Mouse (Mus musculus) right cerebral cortex, postnatal 4 days (tissue): ENCODE data around the gene Tnk2.
A peak's percentile ranks its signal among the peaks of the same experiment; 100 is the strongest.
"Not testable (repeated sequence)": the region's sequence is repeated elsewhere in the genome, so short reads cannot be mapped to it uniquely, and the experiment has no call there.

Source experiments
- DNase-seq: peaks from one replicate; pipeline ENCODE4 v3.0.0-alpha.2; 2022

Gene Tnk2

GRCm38 (mm10) chr16:32636871-32637521 lies 6.7 kb upstream of the Tnk2 start:
- DNase-seq = no peak

- DNase-seq = peak; percentile 90
Measured at GRCm38 (mm10) chr16:32638476-32638875, 5.2 kb upstream of the Tnk2 start.

DNA sequence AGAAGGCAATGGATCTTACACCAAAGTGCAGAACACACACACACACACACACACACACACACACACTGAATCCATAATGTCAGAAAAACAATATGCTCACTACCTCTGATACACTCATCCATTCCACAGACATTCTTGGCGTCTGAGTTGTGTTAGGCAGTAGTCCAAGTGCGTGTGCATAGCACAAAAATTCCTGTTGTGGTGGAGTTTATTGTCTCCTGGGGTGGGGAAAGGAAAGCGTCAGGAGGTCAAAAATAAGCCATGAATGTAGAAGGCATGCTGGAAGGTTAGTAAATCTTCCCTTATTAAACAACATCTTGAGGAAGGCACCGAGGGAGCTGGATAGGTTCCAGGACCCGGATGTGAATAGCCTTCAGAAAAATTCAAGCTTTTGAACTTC lies 3.6 kb upstream of the Tnk2 start:
- DNase-seq = no peak

GRCm38 (mm10) chr16:32640683-32641082 lies 3.0 kb upstream of the Tnk2 start:
- DNase-seq = not testable (repeated sequence)

- DNase-seq = no peak
Measured at GRCm38 (mm10) chr16:32641440-32642219, 2.0 kb upstream of the Tnk2 start.

DNA sequence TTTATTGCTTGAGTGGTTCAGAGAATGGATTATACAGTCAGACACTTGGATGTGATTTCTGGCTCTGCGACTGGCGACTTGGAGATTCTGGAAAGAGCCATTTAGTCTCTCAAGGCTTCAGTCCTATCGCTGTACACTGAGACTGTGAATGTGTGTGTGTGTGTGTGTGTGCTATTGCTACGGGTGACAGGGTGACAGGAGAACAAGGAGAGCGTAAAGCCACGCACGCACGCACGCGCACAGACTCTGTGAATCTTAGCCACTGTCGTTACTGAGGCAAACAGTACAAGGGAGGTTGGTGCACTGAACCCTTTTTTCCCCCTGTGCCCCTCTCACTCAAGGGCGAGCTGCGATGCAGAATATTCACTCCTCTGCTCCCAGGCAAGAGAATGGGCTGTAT lies 1.4 kb upstream of the Tnk2 start:
- DNase-seq = no peak

GRCm38 (mm10) chr16:32644069-32644800 lies 561 bp downstream of the Tnk2 start:
- DNase-seq = peak; percentile 59

DNA sequence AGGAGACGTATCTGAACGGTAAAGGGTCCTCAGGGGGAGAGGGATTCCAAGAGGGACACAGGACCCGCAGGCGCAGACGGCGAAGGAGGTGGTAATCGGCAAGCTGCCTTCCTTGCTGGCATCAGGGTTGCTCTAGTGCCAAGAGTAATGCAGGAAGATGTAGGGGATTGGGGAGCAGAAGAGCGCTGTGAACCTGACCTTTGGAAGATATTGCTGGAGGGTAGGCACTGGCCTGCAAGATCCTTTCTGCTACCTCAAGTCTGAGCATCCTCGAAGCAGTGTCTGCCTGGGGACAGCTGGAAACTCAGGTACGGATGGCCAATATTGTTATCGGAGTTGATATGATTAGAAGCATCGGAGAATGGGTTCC lies 1.1 kb downstream of the Tnk2 start:
- DNase-seq = no peak

- DNase-seq = peak; percentile 49
Measured at GRCm38 (mm10) chr16:32645361-32645914, 1.8 kb downstream of the Tnk2 start.

- no peak for DNase-seq
Measured at GRCm38 (mm10) chr16:32646014-32646413, 2.3 kb downstream of the Tnk2 start.

GRCm38 (mm10) chr16:32647712-32648111 lies 4.0 kb downstream of the Tnk2 start:
- no peak for DNase-seq

DNA sequence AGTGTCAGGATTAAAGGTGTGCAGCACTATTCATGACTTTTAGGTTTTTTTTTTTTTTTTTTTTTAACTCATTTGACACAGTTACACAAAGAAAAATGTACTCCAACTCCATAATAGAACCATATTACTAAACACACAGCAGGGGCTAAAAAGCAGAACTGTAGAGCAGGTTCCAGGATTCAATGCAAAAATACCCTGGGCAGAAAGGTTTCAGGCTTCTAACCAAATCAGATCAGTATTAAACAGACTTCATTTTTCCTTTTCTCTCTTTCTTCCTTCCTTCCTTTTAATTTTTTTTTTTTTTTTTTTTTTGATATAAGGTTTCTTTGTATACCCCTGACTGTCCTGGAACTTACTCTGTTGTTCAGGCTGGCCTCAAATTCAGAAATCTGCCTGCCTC lies 6.8 kb downstream of the Tnk2 start:
- DNase-seq = no peak

GRCm38 (mm10) chr16:32650974-32651618 lies 7.4 kb downstream of the Tnk2 start:
- no peak for DNase-seq

DNA sequence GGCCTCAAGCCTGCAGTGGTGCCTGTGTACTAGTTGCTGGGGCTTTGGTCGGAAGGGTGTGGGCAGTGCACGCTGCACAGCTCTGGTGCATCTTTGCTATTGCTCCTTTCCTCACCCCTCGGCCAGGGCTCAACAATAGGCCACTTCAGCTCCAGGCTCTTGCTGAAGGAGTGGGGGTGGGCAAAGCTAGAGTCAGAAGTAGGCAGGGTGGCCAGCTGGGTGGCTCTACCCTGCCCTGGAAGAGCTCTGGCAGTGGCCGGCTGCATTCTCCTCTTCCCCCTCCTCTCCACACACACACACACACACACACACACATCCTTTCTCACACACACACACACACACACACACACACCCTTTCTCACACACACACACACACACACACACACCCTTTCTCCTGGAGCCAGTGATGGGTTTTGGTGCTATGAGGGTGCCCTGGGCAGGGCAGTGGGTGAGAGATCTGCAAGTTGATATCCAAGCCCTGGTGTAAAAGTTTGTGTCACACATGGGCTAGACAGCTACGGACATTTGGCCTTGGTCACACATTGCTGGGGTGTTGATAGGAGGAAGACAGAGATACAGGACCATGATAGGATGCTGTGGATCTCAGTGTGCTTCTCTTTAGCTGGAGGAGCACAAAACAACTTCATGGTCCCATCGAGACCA lies 10.5 kb downstream of the Tnk2 start:
- DNase-seq = no peak

DNA sequence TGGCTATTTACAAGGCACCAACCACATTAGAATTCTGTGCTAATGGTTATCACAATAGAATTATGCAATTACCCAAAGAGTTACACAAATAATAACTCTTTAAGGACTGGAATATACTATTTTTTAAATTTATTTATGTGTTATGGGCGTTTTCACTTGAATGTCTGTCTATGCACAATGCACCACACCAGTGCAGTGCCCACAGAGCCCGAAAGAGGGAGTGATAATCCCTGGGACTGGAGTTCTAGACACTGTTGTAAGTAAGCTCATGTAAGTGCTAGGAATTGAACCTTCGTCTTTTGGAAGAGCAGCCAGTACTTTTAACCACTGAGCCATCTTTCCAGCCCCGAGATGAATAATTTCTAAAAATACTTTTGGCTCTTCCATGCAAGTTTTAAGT lies 11.9 kb downstream of the Tnk2 start:
- no peak for DNase-seq

DNA sequence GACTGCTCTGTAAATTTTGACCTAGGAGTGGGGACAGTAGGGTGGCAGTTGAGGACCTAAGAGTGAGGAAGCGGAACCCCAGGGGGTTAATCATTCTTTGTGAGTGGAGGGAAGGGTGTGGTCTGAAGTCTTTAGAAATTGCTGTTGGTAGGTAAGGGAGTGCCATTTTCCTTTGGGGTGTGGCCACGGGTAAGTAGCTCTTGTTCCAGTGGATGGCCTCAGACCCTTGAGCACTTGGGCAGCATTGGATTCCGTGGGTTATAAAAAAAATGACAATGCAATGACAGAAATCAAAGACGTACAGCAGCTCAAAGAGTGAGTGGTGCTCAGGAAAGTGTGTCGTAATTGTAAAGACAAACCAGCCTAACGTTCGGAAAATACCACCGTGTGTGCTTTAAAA lies 12.6 kb downstream of the Tnk2 start:
- no peak for DNase-seq

GRCm38 (mm10) chr16:32656794-32657193 lies 13.1 kb downstream of the Tnk2 start:
- DNase-seq = no peak

DNA sequence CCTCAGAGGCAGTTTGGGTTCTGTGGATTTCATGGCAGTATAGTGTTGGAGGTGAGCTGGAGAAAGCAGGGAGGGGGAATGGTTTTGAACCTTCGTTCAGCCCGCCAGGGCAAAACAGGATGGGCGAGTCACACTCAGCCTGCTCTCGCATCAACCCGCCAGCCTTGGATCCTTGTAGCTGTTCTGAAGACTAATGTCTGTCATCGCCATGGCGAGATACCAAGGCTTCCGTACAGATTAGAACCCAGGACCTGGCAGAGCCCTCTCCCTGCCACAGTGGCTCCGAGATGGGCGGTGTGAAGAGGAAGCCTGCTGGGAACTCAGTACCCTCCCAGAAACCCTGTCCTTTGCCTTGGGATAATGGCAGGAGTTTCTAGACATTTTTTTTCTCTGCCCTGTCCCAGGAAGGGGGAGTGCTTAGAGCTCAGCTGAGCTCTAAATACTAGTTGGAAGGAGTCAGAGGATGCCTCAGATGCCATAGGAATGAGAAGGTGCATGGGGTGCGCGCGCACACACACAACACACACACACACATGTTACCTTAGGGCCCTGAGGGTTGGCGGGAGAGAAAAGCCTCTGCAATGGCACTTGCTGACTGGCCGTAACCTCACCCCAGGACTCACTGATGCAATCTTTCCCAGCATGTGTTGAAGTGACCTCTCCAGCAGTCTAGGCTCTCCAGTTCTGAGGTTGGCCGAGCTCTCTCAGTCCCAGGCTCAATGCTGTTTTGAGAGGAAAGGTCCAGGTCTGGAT lies 14.0 kb downstream of the Tnk2 start:
- DNase-seq = no peak

DNA sequence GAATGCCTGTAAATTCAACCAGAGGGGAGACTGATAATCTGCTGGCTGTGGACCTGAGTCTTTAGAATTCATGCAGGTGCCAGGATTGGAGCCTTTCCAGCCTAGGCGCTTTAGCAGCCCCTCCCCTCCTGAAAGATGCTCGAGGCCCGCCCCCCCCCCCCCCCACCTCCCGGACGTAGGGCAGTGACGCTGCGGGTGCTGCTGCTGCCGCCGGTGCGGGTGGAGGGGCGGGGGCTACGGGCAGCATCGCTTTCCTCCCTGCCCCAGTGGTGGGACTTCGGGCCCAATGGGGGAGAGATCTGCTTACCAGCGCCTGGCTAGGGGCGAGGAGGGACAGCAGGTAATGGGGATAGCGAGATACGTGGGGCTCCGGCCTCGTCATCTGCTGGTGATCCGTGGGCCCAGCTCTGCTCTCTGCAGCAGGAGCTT lies 15.1 kb downstream of the Tnk2 start:
- peak; percentile 47 for DNase-seq

DNA sequence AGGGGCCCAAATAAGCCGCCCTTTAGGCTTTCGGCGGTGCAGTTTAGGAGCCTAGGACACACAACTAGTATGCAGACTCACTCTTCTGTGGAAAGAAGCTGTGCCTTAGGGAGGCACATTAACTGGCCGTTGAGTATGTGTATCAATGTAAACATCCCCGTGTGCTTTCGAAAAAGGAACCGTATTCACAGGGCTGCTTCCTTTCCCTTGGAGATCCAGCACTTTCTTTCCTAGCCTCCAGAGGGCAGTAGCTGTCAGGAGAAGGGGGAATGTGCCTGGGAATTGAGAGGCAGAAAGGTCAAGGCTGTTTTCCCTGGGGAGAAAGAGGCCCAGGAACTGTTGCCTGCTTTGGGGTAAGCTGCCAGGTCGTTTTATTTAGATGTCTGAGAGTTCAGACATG lies 15.7 kb downstream of the Tnk2 start:
- peak; percentile 41 for DNase-seq

GRCm38 (mm10) chr16:32660095-32660494 lies 16.4 kb downstream of the Tnk2 start:
- no peak for DNase-seq
